Mouse (Mus musculus) kidney, adult 9 months (tissue): ENCODE measurements around the gene Aldh6a1.

ENCODE experiments used
- DNase-seq: peaks from one replicate; pipeline ENCODE4 v3.0.0; 2022

Aldh6a1 gene

DNA sequence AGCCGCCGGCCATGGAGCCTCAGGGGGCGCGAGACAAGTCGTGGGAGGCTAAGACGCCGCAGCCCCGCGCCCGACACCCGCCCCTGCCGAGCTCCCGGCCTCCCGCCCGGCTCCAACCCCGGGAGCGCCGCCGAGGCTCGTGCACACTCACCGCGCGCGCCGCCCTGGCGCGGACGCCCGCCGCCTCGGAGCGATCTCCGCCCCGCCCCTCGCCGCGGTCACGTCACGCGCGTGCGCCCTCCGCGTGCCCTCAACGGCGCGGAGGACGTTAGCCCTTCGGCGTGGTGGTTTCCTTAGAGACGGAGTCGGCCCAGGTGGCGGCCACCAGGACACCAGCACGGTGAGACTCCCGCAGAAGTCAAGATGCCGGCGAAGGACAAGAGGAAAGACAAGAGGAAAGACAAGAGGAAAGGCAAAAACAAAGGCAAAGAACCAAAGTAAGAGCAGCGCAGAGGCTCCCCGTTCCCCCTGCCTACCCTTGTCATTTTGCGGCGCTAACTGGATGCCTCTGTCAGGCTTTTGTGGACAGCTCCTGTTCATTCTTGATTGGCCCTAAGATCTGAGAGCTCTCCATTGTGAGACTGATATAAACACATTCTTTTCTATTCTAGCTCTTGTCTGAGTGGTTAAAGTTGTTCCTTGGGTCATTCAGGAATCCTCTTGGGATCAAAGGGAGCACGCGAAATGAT is 41.8 kb downstream of the Aldh6a1 start, which contains the start of the genes Entpd5 and Bbof1:
Gene Entpd5 (minus strand): TSS at position 211 of the 689 bp plus-strand sequence.
Gene Bbof1 (plus strand): TSS at position 253 of the 689 bp plus-strand sequence.
- DNase-seq, result peak; percentile 89

GRCm38 (mm10) chr12:84407874-84408818 is 42.7 kb downstream of the Aldh6a1 start:
- DNase-seq, result peak; percentile 49

DNA sequence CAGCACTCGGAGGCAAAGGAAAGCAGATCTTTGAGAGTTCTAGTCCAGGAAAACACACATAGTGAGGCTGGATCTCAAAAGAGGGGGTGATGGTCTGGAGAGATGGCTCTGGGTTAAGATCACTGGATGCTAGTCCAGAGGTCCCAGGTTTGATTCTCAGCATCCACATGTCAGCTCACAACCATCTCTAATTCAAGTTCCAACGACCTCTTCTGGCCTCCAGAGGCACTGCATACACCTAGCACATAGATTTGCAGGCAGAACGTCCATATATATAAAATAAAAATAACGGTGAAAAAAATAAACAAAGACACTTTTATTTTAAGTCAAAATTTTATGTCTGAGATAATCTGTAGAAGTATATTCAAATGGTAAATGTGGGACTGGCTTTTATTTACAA is 43.5 kb downstream of the Aldh6a1 start:
- no peak for DNase-seq

DNA sequence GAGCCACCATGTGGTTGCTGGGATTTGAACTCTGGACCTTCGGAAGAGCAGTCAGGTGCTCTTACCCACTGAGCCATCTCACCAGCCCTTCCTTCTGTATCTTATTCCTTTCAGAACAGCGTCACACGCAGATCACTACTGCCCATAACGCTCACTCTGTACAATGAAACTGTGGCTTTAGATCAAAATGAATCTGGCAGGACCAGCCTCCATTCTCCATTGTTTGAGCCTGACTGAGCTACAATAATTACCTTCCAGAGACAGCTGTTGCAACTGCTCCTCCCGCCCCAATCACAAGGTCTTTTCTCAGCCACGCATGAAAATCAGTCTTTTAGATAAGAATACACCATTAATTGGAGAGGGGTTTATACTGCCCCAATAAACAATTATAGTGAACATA is 46.3 kb downstream of the Aldh6a1 start:
- DNase-seq, result no peak

DNA sequence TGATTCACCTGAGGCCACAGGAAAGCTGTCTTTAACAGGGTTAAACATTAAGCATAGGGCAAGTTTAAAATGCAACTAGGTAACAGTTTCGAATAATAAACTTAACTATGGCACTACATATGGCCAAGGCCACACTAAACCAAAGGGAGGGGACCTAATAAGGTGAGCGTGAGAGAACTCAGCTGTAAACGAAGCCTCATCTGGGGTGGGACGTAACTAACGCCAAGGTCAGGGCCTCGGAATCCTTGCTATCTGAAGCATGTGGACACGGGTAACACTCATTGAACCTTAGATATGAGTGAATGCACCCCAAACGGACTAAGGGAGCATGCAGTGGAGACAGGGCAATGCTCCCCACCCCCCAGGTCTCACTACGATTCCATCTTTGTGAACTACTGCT is 47.9 kb downstream of the Aldh6a1 start:
- DNase-seq, result peak; percentile 70

- peak; percentile 85 for DNase-seq
Observed at GRCm38 (mm10) chr12:84400653-84401052, 50.2 kb downstream of the Aldh6a1 start.

- no peak for DNase-seq
Observed at GRCm38 (mm10) chr12:84400068-84400467, 50.7 kb downstream of the Aldh6a1 start.

- DNase-seq, result peak; percentile 79
Observed at GRCm38 (mm10) chr12:84399663-84400062, 51.1 kb downstream of the Aldh6a1 start.

- no peak for DNase-seq
Observed at GRCm38 (mm10) chr12:84399135-84399534, 51.7 kb downstream of the Aldh6a1 start.

DNA sequence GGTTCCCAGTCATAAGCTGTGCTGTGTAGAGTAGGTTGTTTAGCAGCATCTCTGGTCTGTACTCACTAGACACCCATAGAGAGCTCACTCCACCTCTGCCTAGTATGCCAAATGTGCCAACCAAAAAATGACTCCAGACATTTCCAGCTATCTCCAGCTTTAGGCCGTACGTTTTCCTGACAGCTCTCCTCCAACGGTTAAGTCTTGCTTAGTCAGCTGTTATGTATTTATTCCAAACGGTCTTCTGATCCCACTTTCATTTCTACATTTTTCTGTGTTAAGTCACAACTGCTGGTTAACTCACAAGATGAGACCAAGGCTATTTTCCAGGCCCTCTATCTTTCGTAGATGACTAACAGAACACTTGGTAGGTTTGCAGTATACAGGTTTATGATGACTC is 52.2 kb downstream of the Aldh6a1 start:
- DNase-seq, result no peak

DNA sequence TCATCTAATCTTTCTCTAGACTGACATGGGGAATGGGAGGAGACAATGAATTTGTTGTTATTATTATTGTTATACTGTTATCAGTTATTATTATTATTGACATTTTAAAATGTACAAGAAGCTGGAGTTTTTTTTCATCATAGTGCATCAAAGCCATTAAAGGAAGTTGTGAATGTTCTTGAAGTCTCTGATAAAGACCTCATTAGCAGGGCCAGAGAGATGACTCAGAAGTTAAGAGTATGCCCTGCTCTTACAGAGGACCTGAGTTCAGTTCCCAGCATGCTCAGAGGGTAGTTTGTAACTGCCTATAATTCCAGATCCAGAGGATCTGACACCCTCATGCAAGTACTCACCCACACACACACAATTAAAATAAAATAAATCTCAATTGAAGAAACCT is 53.1 kb downstream of the Aldh6a1 start:
- no peak for DNase-seq

DNA sequence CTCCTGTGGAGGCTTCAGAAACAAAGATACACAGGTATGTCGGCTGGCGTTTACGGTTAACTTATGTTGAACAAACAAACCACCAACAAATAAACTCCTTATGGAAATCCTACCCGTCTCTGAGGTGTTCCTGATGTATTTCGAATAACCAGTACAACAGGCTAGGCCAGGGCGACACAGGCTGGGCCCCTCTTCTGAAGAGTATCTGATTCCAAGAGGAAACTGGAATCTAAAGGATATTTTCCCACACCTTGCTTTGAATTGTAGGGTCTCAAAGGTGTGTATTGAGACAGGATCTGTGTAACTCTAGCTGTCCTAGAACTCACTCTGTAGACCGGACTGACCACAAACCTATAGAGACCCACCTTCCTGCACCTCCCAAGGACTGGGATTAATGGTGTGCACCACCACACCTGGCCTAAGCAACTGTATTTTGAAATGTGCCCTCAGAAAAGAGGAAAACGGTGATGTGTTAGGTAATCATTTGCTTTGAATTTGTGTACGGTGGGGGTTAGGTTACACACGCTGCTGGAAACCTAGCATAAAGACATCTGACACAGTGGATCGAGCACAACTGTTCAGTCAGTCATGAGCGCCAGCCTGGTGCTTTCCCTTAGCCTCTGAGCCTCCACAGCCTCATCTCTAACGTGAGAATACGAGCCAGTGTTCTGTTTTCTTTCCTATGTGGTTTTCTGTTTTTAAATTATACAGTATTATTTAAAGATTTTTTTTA is 53.7 kb downstream of the Aldh6a1 start:
- DNase-seq, result no peak

DNA sequence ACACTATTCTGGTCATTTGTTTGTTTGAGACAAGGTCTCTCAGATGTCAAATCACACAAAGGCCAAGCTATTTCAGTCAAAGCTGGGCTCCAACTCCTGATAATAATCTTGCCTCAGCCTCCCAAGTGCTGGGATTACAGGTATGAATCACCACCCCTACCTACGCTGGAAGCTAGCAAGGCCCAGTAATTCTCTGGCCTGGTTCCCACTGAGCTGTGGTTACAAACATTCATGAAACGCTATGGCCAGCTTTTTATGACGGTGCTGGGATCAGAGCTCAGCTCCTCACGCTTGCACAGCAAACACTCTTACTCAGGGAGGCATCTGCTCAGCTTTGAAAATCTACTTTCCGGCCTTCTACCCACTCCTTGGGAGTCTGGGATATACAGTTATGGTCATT is 57.0 kb downstream of the Aldh6a1 start:
- DNase-seq, result no peak

DNA sequence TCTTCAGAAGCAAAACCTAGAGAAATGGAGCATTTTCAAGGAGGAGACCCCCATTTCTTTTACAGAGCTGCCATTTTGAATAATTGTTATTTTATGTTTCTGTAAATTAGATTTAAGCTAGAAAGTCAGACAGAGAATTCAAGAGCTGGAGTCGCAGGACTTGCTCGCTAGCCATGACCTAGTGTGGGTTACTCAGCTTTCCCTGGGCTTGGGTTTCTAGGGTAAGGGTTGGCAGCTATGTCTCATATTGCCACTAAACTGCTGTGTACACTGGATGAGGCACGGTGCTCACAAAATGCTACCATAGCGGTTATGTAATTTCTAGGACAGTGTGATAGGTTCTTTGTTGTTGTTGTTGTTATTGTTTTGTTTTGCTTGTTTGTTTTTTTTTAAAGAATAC is 58.1 kb downstream of the Aldh6a1 start:
- no peak for DNase-seq

DNA sequence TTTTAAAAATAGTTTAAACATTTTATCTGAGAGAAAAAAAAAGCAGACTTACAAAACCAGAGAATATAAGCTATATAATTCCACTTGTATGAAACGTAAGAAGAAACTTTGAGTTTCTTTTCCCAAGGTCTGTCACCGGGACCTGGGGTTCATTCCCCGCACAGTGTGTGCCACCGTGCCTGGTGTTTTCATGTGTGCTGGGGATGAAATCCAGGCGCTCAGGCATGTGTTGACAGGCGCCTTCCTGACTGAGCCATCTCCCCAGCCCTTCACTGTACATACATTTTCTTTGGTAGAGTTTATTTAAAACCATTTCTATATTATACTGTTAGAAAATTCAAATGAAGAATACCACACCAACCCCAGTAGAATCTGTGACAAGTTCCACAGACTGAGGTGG is 60.5 kb downstream of the Aldh6a1 start:
- no peak for DNase-seq

GRCm38 (mm10) chr12:84388774-84389400 is 61.9 kb downstream of the Aldh6a1 start:
- peak; percentile 45 for DNase-seq

DNA sequence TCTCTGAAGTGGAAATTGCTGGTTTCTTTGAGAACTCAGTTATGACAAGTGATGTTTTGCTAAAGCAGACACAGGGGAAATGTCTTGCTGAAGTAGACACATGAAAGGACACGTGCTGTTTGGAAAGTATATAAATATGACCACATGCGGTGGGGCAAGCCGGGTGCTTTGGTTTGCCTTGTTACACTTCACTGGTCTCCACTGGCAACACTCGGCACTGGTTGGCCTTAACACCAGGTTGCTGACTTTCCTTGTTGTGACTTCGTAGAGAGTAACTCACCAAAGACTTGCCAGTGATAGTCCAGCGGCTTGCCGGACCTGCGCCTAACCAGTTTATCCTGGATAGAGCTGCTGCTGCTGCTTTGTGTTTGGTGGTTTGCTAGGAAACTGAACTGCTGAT is 62.7 kb downstream of the Aldh6a1 start:
- peak; percentile 75 for DNase-seq

GRCm38 (mm10) chr12:84385408-84385807 is 65.4 kb downstream of the Aldh6a1 start:
- no peak for DNase-seq

- peak; percentile 95 for DNase-seq
Observed at GRCm38 (mm10) chr12:84384644-84385081, 66.1 kb downstream of the Aldh6a1 start.

GRCm38 (mm10) chr12:84382369-84382768 is 68.4 kb downstream of the Aldh6a1 start:
- DNase-seq, result no peak
